Mouse (Mus musculus) thymus, postnatal 0 days (tissue): ENCODE results near the gene Fam117a. TPM values are rescaled to one million over a fixed set of nuclear protein-coding genes. Genes with fewer than 3 reads are reported as not detected.

Experiments
- DNase-seq: peaks from one replicate; pipeline ENCODE4 v3.0.0-alpha.2; 2015; ENCODE audit warnings: low spot score
- polyA plus RNA-seq: library from polyadenylated mRNA; unstranded; fragments of >200 nt; fragmentation: Nextera tagmentation; extraction: Ambion mirVana; gene quantifications from 2 replicates; pipeline ENCODE4 v1.2.1, GENCODE M21; 2015

Gene Fam117a
- polyA plus RNA-seq, 1 experiment from 2014 or later: 27.3 TPM

DNA sequence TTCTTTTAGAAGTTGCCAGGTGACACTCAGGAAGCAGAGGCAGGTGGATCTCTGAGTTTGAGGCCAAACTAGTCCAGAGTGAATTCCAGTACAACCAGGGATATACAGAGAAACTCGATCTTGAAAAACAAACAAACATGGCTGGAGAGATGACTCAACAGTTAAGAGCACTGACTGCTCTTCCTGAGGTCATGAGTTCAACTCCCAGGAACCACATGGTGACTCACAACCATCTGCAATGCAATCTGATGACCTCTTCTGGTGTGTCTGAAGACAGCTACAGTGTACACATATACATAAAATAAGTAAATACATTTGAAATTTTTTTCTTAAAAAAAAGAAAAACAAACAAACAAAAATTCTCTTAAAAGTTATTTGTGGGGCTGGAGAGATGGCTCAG lies 6.2 kb upstream of the Fam117a start:
- no peak for DNase-seq

DNA sequence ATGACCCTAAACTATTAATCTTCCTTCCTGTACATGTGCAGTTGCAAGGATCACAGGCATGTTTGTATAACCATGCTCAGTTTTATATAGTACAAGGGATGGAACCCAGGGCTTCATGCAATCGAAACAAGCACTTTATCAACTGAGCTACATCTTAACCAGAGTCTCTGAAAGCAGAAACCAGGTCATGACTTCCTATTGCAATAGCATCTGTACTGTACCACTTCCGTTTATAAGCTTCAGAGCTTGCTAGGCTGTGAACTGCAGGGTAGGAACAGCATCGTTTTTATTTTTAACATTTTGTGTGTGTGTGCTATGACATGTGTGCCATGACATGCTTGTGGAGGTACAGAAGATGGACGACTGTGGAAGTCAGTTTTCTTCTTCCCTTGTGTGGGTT lies 3.6 kb upstream of the Fam117a start:
- DNase-seq: peak; percentile 79

- peak; percentile 8 for DNase-seq
These were observed 3.0 kb upstream of the Fam117a start for GRCm38 (mm10) chr11:95333805-95334204.

DNA sequence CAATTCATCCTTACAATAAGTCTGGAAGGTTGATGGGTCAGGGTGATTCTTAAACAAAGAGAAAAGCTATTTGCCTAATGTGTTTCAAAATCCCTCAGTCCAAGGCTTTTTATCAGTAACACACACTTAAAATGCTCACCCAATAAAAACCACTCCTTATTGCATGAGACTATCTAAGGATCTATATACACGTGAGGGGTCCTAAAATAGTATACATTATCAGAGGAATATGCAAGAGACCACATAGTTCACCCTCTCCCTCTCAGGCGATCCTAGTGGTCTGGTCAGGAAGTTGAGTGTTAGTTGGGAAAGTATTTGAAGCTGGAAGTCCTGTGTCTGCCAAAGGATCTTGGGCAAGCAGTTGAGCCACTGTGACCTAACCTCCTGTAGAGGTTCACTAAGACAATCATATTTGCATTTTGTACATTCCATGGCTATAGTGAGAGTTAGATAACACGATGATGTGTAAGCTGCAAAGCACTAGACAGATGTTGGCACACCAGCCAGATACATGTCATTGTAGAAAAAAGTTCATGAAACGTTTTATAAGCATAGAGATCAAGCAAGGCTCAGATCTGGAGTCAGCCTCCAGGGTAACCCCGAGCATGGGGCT lies 2.3 kb upstream of the Fam117a start:
- DNase-seq: no peak

DNA sequence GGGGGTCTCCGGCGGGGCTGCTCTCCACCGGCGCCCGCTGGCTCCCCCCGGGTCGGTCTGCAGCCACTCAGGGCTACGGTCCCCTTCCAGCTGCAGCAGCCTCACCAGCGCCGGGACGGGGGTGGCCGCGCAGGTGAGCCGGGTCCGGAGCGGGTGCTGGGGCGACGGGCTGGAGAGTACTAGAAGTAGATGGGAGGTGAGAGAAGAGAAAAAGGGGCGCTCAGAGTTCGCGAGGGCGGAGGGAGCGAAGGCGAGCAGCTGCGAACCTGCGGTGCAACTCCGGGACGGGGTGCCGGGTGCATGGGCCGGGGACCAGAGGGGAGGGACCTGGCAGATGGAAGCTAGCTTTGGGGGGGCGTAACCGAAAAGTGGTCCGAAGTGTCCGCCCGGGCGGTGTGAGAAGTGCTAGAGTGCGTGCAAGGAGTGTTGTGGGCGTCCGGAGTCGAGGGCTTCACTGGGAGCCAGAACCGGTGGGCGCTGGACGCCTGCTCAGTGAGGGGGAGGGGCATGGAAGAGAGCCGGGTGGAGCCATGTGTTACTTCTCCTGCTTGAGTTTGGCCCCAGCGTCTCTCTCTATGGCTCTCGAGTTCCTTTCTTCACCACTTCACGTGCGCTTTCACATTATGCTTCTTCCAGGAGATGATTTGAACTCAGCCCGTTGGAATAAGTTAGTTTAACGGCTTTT lies 453 bp downstream of the Fam117a start:
- peak; percentile 76 for DNase-seq

DNA sequence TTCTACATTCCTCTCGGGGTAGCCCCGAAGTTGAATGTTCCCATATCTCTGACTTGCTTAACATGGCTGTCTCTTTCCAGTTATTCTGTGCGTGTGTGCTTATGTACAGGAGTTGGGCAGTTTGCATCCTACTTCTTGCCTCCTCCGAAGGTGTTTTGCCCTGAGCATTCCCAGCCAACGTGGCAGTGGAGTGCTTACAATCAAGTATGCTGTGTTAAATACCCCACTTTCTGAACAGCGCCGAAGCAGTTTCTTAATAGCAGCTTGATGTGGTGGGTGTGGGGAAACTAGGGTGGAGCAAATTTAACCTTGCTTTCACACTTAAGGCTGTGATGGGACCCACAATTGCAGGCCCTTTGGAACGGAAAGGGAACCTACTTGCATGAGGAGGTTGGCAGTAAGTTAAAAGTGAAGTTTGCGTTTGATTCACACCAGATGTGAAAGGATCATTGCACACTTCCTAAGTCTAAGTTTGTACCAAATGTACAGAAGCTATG lies 1.1 kb downstream of the Fam117a start:
- DNase-seq: peak; percentile 41

GRCm38 (mm10) chr11:95339471-95340021 lies 2.7 kb downstream of the Fam117a start:
- peak; percentile 34 for DNase-seq

- DNase-seq: no peak
These were observed 3.4 kb downstream of the Fam117a start for GRCm38 (mm10) chr11:95340259-95340658.

- DNase-seq: no peak
These were observed 3.8 kb downstream of the Fam117a start for GRCm38 (mm10) chr11:95340664-95341063.

GRCm38 (mm10) chr11:95343180-95343579 lies 6.4 kb downstream of the Fam117a start:
- no peak for DNase-seq

- DNase-seq: no peak
These were observed 7.4 kb downstream of the Fam117a start for GRCm38 (mm10) chr11:95344181-95344580.

DNA sequence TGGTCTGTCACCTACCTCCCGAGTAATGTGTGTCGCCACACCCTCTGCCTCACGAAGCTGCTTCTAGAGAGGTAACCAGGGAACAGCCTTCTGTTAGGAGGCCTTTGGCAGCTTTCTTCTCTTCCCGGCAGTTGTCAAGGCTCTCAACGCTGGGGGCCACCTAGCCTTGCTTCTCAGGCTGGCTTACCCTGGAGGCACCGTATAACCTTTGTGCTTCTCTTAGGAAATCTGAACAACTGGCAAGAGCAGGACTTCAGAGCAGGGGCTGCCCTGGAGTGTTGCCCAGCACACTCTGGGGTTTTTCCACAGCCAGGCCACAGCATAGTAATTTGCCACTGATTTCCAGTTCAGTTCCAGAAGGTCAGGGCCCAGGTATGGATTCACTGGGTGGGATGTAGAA lies 13.5 kb downstream of the Fam117a start:
- DNase-seq: no peak

GRCm38 (mm10) chr11:95350960-95351359 lies 14.1 kb downstream of the Fam117a start:
- peak; percentile 52 for DNase-seq

DNA sequence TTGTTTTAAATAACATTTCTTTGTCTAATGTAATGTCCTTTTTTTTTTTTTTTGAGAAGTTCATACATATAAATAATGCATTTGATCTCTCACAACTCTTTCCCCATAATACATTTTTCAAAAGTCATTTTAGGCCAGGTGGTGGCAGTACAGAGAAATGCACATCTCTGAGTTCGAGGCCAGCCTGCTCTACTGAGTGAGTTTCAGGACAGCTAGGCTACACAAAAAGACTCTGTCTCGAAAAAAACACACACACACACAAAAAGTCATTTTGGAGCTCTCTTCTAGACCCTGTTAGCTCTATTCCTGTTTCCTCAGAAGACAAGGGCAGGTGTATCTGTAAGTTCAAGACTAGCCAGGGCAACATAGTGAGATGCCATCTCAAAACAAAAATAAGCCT lies 15.9 kb downstream of the Fam117a start:
- peak; percentile 40 for DNase-seq

DNA sequence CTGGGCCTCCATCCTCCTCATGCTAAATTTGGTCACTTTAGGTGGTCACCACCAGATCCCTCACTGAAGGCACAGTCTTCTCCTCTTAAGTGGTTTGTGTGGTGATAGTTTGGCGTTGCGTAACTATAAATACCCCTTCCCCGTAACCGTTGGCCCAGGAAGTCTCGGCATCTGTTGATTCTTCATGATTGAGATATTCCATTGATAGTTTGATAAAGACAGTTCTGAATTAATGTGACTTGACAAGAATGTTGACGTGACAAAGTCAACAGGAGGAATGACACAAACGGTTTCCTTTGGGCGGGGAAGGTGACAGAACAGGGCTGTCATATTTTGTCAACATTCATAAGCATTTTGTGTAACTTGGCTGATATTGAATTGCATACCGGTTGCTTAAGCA lies 16.4 kb downstream of the Fam117a start:
- DNase-seq: no peak

- DNase-seq: peak; percentile 50
These were observed 17.6 kb downstream of the Fam117a start for GRCm38 (mm10) chr11:95354228-95354944.

DNA sequence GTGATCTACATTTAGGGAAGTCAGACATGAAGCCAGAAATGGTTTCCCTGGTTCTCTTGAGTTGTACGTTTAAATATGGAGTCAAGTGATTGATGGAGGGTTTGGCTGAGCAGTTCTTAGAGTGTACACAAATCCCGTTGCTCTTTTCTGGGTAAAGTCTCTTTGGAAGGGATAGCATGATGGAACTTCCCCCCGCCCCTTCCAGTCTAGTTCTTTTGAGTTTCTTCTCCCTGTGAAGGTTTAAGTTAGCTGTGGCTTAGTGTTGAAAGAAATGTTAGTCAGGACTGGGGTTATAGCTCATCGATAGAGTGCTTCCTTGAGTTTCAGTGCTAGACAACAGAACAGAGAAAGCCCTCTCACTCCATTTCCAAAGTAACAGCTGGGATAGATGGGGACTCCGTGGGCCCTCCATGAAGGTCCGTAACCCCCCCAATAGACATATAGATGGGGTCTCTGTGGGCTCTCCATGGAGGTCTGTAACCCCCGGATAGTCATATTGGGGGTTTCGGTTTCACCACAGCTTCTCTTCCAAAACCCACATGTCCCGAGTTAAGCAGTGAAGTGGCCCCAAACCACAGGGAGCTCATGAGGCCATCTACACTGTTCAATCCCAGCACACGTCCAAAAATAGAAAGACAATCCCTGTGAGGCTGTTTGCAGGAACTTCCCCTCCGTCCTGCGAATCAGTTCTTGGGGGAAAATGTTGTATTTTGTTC lies 18.3 kb downstream of the Fam117a start:
- DNase-seq: no peak

DNA sequence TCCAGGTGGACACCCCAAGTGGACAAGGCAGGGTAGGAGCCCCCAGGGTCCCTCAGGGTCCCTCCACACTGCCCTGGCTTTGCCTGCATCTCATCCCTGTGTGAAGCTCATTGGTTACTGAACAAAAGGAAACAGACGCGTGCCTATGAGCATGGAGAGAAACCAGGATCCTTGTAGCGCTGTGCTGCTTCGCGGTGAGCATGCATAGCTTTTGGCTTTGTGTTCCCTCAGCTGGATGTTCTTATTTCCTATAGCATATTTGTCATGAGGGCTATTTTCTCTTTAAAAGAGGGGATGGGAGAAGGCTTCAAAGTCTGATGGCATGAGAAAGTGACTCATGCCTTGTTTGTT lies 18.8 kb downstream of the Fam117a start:
- DNase-seq: peak; percentile 43

DNA sequence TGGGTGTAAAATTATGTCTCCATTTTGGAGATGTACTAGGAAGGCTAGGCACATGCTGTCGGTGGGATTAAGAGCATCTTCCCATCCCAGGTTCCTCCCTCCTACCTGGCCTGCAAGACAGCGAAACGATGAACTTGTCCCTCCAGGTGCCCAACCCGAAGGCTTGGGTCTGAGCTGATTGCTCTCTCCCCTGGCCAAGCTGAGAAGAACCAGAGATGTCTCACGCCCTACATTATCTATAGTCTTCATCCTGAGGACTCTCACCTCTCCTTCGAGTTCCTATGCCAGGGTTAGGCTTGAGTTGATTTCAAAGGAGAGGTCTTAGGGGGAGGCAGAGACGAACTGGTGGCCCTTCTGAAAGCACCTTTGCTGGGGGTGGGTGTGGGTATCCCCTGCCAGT lies 19.2 kb downstream of the Fam117a start:
- DNase-seq: no peak

- peak; percentile 83 for DNase-seq
These were observed 19.9 kb downstream of the Fam117a start for GRCm38 (mm10) chr11:95356469-95357273.

GRCm38 (mm10) chr11:95358263-95358662 lies 21.4 kb downstream of the Fam117a start:
- peak; percentile 45 for DNase-seq
